Mouse (Mus musculus): ENCODE measurements at regions not wholly inside any gene's neighbourhood (a gene's known extent, or its start where the extent isn't known, plus 50 kb on each side); places are given as distances from the start of the nearest gene placed in this dataset.

- H3K4me3 ChIP-seq (ENCODE audit: low read depth, low read length) = no peak overlapping the region
- no peaks in the 10 kb centered on the region for H3K27me3 ChIP-seq (replicated peaks; ENCODE audit: control insufficient read depth, insufficient read depth, low read length)
- 74% methylated on average over 14 of the region's 14 CpGs for WGBS
- H3K9me3 ChIP-seq (ENCODE audit: control insufficient read depth) = no peaks in the 10 kb centered on the region
- no peaks in the 10 kb centered on the region for H3K4me1 ChIP-seq (replicated peaks; ENCODE audit: control insufficient read depth, insufficient read depth, low read length)
- TF ChIP-seq CTCF (IDR thresholded peaks at IDR 0.05; ENCODE audit: low read depth) = no peak
- no peak overlapping the region for H3K27ac ChIP-seq (ENCODE audit: low read depth, low read length)
- no peak overlapping the region for H3K4me2 ChIP-seq (replicated peaks; ENCODE audit: low read depth)
- no peak overlapping the region for H3K9ac ChIP-seq (ENCODE audit: low read depth, low read length)
- no peak for ATAC-seq
- no peaks in the 10 kb centered on the region for H3K36me3 ChIP-seq (ENCODE audit: control insufficient read depth, insufficient read depth)
Observed at GRCm38 (mm10) chr2:173392557-173393323, 116.4 kb upstream of the Pmepa1 start.

GRCm38 (mm10) chr2:173393324-173393592, 116.9 kb upstream of the Pmepa1 start:
- Histone ChIP-seq H3K9ac (ENCODE audit: low read depth, low read length) (no peak overlapping the region), H3K4me2 (replicated peaks; ENCODE audit: low read depth) (no peak overlapping the region), H3K27me3 (replicated peaks; ENCODE audit: control insufficient read depth, insufficient read depth, low read length) (no peaks in the 10 kb centered on the region), H3K27ac (ENCODE audit: low read depth, low read length) (no peak overlapping the region), H3K4me3 (ENCODE audit: low read depth, low read length) (no peak overlapping the region), H3K36me3 (ENCODE audit: control insufficient read depth, insufficient read depth) (no peaks in the 10 kb centered on the region), H3K9me3 (ENCODE audit: control insufficient read depth) (no peaks in the 10 kb centered on the region), H3K4me1 (replicated peaks; ENCODE audit: control insufficient read depth, insufficient read depth, low read length) (no peaks in the 10 kb centered on the region)
- TF ChIP-seq CTCF (IDR thresholded peaks at IDR 0.05; ENCODE audit: low read depth) = no peak
- no peak for ATAC-seq
- 53% methylated on average over 2 of the region's 2 CpGs for WGBS

GRCm38 (mm10) chr2:173395526-173395925, 119.2 kb upstream of the Pmepa1 start:
- no peak overlapping the region for H3K27ac ChIP-seq (ENCODE audit: low read depth, low read length)
- no peak overlapping the region for H3K4me2 ChIP-seq (replicated peaks; ENCODE audit: low read depth)
- H3K9ac ChIP-seq (ENCODE audit: low read depth, low read length) = no peak overlapping the region
- no peak overlapping the region for H3K4me3 ChIP-seq (ENCODE audit: low read depth, low read length)
- no peaks in the 10 kb centered on the region for H3K27me3 ChIP-seq (replicated peaks; ENCODE audit: control insufficient read depth, insufficient read depth, low read length)
- 41% methylated on average over 6 of the region's 6 CpGs for whole genome bisulfite sequencing
- no peak for ATAC-seq
- no peak for TF ChIP-seq CTCF (IDR thresholded peaks at IDR 0.05; ENCODE audit: low read depth)
- H3K36me3 ChIP-seq (ENCODE audit: control insufficient read depth, insufficient read depth) = no peaks in the 10 kb centered on the region
- no peaks in the 10 kb centered on the region for H3K4me1 ChIP-seq (replicated peaks; ENCODE audit: control insufficient read depth, insufficient read depth, low read length)
- H3K9me3 ChIP-seq (ENCODE audit: control insufficient read depth) = no peaks in the 10 kb centered on the region

GRCm38 (mm10) chr2:173397846-173398331, 121.6 kb upstream of the Pmepa1 start:
- no peak for TF ChIP-seq CTCF (IDR thresholded peaks at IDR 0.05; ENCODE audit: low read depth)
- 92% methylated on average over 2 of the region's 2 CpGs for WGBS
- H3K27ac ChIP-seq (ENCODE audit: low read depth, low read length) = no peak overlapping the region

GRCm38 (mm10) chr2:173405629-173406028, 116.8 kb upstream of the 1700021F07Rik start:
- Histone ChIP-seq H3K4me1 (replicated peaks; ENCODE audit: control insufficient read depth, insufficient read depth, low read length) (no peaks in the 10 kb centered on the region), H3K4me3 (ENCODE audit: low read depth, low read length) (no peak overlapping the region), H3K36me3 (ENCODE audit: control insufficient read depth, insufficient read depth) (no peaks in the 10 kb centered on the region), H3K27me3 (replicated peaks; ENCODE audit: control insufficient read depth, insufficient read depth, low read length) (no peaks in the 10 kb centered on the region), H3K27ac (ENCODE audit: low read depth, low read length) (no peak overlapping the region), H3K9ac (ENCODE audit: low read depth, low read length) (no peak overlapping the region), H3K4me2 (replicated peaks; ENCODE audit: low read depth) (no peak overlapping the region), H3K9me3 (ENCODE audit: control insufficient read depth) (no peaks in the 10 kb centered on the region)
- WGBS = 72% methylated on average over 12 of the region's 12 CpGs
- no peak for ATAC-seq
- no peak for TF ChIP-seq CTCF (IDR thresholded peaks at IDR 0.05; ENCODE audit: low read depth)

More at GRCm38 (mm10) chr2:173397846-173398331, 121.6 kb upstream of the Pmepa1 start:
- Histone ChIP-seq H3K4me2 (replicated peaks; ENCODE audit: low read depth) (no peak overlapping the region), H3K36me3 (ENCODE audit: control insufficient read depth, insufficient read depth) (no peaks in the 10 kb centered on the region), H3K4me3 (ENCODE audit: low read depth, low read length) (no peak overlapping the region), H3K4me1 (replicated peaks; ENCODE audit: control insufficient read depth, insufficient read depth, low read length) (no peaks in the 10 kb centered on the region), H3K27me3 (replicated peaks; ENCODE audit: control insufficient read depth, insufficient read depth, low read length) (no peaks in the 10 kb centered on the region), H3K9me3 (ENCODE audit: control insufficient read depth) (no peaks in the 10 kb centered on the region), H3K9ac (ENCODE audit: low read depth, low read length) (no peak overlapping the region)
- ATAC-seq = no peak

- Histone ChIP-seq H3K27me3 (replicated peaks; ENCODE audit: control insufficient read depth, insufficient read depth, low read length) (no peaks in the 10 kb centered on the region), H3K4me1 (replicated peaks; ENCODE audit: control insufficient read depth, insufficient read depth, low read length) (no peaks in the 10 kb centered on the region), H3K9me3 (ENCODE audit: control insufficient read depth) (no peaks in the 10 kb centered on the region), H3K4me2 (replicated peaks; ENCODE audit: low read depth) (no peak overlapping the region), H3K27ac (ENCODE audit: low read depth, low read length) (no peak overlapping the region), H3K36me3 (ENCODE audit: control insufficient read depth, insufficient read depth) (no peaks in the 10 kb centered on the region), H3K9ac (ENCODE audit: low read depth, low read length) (no peak overlapping the region), H3K4me3 (ENCODE audit: low read depth, low read length) (no peak overlapping the region)
- WGBS = 56% methylated on average over 13 of the region's 13 CpGs
- no peak for TF ChIP-seq CTCF (IDR thresholded peaks at IDR 0.05; ENCODE audit: low read depth)
- ATAC-seq = no peak
Observed at GRCm38 (mm10) chr2:173406344-173407094, 115.9 kb upstream of the 1700021F07Rik start.
